Mouse (Mus musculus) cerebellum, adult 2 months (tissue): Measurements from ENCODE around the gene Cabp7.

Source experiments
- CTCF ChIP-seq: fragments of 200-500 bp; IDR thresholded peaks from 2 replicates; pipeline ENCODE4 v1.5.1; 2011; ENCODE audit warnings: low read depth, mild to moderate bottlenecking, control low read depth, low read length, moderate library complexity, borderline replicate concordance; ENCODE audit not compliant: insufficient read depth
- POLR2A ChIP-seq: fragments of 200-500 bp; IDR thresholded peaks from 2 replicates; pipeline ENCODE4 v1.6.1; 2011; ENCODE audit warnings: low read length, control low read depth, borderline replicate concordance; ENCODE audit not compliant: insufficient read depth

DNA sequence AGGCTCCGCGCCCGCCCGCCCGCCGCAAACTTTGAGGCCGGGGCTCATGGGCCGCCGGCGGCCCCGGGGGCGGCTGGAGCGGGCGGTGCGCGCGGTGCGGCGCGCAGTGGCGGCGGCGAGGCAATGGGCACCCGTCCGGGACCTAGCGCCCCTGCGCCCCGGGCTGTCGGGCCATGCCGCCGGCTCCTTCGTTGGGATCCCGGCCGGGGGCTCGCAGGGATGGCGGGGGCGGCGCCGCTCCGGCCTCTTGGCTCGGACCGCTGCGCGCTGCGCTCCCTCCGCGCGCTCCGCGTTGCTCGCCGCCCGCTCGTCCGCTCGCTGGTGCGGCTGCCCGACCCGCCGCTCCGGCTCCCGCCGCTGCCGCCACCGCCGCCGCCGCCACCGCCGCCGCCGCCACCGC is at the start of gene Cabp7:
- TF ChIP-seq CTCF, result no peak
- TF ChIP-seq POLR2A, result no peak
